Mouse (Mus musculus) brain, embryonic 14.5 days (tissue): ENCODE measurements around the gene Izumo1r.

Experiments
- CTCF ChIP-seq: fragments of 200-500 bp; IDR thresholded peaks from 2 replicates; pipeline ENCODE4 v1.5.1; 2012; ENCODE audit warnings: inconsistent platforms, mild to moderate bottlenecking, moderate library complexity, borderline replicate concordance; ENCODE audit not compliant: insufficient read depth, insufficient read length; ENCODE audit errors: extremely low read depth
- POLR2A ChIP-seq: fragments of 200-500 bp; IDR thresholded peaks from 2 replicates; pipeline ENCODE4 v1.6.1; 2012; ENCODE audit warnings: mild to moderate bottlenecking, inconsistent platforms, borderline replicate concordance; ENCODE audit not compliant: poor library complexity, insufficient read depth, insufficient read length, severe bottlenecking; ENCODE audit errors: extremely low read depth

DNA sequence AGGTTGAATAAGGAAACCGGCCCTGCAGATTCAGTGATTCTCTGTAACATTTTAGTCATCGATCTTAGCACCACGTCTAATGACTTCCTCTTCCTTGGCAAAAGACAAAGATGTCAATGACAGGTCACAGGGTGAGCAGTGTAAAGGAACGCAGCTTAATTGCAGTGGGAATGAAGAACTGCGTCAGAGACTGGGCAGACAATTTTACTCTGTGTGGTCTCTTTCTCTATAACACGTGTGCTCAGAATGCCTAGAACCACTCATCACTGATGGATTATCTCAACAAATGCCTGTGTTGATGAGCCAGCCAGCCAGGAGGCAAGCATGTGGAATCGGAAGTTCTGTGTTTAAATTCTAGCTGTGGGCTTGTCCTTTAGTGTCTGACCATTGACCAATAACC lies 28.2 kb upstream of the Izumo1r start:
- TF ChIP-seq CTCF, result no peak
- no peak for TF ChIP-seq POLR2A
